Mouse (Mus musculus) lung, postnatal 36 days (tissue): ENCODE data around the gene Pfn1.

Source experiments
- DNase-seq: peaks from one replicate; pipeline ENCODE4 v3.0.0; 2022; ENCODE audit warnings: mixed read lengths

The Pfn1 gene

GRCm38 (mm10) chr11:70630129-70630528 lies 24.3 kb downstream of the Pfn1 start:
- DNase-seq = no peak

DNA sequence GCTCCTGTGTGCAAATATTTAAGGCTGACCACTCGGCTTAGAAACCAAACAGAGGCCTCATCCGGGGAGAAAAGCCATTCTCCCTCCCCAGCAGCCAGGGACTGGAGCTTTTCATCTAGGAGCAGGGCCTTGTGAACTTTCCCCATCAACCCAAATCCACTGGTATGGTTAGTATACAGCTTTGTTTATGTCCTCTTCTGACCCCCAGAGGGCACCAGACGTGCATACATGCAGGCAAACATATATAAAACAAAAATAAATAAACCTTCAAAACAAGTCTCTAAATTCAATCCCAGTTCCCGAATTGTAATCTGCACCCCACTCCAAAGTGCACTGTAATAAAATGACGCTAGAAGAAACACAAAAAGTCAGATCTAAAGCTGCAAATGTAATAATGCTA lies 24.9 kb downstream of the Pfn1 start:
- DNase-seq = peak; percentile 51

GRCm38 (mm10) chr11:70628431-70628830 lies 26.0 kb downstream of the Pfn1 start:
- no peak for DNase-seq

DNA sequence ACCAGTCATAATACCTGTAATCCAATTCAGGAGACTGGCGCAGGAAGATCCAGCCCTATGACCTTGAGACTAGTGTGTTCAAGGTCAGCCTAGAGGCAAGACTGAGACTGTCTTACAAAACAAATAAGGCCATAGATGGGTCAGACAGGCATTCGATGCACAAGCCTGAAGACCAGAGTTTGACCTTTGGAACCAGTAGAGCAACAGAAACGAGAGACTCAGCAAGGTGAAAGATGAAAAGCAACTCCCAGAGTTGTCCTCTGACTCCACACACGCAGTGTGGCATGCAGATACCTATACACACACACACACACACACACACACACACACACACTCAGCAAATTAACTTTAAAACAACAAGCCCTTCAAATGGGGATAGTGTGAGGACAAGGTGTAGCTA lies 27.6 kb downstream of the Pfn1 start:
- DNase-seq = no peak

DNA sequence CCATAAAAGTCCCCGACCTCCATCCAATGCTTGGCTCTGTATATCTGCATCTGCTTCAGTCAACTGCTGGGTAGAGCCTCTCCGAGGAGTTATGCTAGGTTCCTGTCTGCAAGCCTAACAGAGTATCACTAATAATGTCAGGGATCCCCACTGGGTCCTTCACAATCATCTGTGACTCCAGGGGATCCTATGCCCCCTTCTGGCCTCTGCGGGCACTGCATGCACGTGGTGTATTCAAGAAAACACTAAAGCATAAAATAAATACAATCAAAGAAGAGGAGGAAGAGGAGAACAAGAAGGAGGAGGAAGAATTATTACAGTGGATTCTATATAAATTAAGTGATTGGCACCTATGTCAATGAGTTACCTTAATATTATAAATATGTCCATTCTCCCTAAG lies 29.0 kb downstream of the Pfn1 start:
- DNase-seq = peak; percentile 72

DNA sequence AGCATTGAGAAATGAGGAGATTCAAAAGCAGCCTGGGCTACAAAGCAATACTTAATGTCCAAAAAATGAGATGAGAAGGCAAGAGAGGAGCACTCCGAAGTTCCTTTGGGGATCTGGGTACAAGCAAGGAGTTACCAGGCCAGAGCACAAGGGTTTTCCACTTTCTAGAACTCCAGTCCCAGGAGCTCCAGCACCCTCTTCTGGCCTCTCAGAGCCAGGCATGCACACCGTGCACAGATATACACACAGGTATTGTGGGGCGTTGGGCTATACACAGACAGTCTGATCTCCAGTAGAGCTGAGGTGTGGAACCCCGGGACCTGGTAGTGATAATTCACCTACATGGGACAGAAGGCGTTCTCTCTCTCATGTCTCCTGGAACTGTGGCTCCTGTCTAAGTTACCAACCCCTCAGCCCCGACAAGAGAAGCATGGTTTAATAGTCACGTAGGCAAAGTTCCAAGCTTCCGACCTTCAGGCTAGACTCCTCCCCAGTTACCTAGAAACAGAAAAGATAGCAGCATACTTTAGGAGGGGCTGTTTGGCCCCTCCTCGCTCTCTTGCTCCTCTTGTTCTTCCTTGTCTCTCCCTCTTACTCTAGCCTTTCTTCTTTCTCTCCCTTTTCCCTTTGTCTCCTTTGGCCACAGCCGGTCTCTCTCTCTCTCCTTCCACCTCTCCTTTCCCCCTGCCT lies 31.2 kb downstream of the Pfn1 start:
- no peak for DNase-seq

DNA sequence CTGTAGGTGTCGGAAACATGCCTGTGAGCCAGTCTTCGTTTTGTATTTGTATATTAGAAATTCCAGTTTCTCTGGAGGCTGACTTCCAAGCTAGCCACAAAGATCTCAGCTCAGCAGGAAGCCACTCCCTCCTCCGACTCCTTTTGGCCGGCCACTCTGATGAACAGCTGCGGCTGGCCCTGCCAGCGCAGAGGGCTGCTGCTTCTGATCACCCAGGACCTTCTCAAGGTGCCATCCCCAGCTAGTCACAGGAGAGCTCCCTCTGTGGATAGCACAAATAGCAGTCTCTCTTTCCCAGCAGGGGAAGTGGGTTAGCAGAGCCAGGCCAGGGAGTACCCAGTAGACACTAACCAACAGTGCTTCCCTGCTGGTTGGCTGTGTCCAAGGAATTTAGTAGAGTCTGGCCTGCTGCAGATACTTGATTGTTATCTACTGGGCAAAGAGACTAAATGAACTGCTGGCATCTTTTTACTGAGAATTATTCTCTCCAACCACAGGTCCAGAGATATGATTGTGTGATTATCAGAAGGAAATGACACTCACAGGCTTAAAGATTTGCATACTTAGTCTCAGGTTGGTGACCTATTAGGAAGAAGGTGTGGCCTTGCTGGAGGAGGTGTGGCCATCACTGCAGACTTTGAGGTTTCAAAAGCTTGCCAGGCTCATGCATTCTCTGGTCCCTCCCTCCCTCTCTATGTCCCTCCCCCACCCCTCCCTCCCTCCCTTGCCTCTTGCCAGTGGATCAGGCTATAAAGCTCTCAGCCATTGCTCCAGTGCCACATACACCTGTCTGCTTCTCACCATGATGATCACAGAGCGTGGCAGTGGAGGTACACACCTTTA lies 32.3 kb downstream of the Pfn1 start:
- peak; percentile 35 for DNase-seq

- DNase-seq = no peak
Observed at GRCm38 (mm10) chr11:70619101-70619500, 35.3 kb downstream of the Pfn1 start, which contains the start of gene Chrne. Gene Chrne, minus strand, starts transcription at chr11:70619216.

DNA sequence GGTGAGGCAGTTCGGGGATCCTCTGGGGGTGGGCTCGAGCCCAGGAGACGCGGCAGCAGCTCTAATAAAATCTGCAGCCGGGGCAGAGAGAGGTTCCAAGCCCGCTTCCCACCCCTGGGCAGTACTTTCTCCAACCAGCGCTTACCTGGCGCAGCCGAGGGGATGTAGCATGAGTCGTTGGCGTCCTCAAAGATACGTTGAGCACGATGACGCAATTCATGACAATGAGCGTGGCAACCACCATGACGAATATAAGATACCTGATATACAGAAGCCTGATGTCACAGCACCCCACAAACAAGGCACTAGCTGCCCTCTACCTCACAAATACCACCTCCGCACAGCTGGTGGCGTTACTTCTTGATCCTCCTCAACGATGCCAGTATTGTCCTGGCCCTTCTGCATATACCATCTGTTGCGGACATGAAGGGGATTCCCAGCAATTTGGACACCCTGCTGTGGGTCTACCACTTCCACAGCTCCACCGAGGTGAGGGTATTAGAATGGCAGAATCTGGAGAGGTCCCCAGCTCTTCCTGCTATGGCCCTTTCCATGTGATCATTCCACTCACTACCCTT lies 38.8 kb downstream of the Pfn1 start, which contains the start of gene 4930544D05Rik:
TSS of gene 4930544D05Rik (plus strand) at position 333 of the 578 bp plus-strand sequence.
- DNase-seq = no peak

DNA sequence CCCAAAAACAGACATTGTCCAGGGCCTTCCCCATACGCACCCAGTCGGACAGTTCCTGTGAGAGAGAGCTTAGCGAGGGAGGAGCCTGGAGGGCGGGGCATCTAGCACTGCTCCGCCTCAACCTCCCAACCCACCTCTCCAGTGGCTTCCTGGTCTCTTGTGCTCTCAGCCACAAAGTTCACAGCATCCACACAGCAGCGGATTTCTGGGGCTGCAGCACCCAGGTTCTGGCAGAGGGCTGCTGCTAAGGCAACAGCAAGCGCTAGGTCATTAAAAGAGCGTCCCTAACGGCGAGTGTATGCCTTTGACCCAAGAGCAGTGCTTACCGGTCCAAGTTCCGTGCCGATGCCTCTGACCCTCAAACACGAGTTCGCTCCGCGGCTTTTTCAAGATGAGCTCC lies 39.4 kb downstream of the Pfn1 start:
- peak; percentile 89 for DNase-seq

DNA sequence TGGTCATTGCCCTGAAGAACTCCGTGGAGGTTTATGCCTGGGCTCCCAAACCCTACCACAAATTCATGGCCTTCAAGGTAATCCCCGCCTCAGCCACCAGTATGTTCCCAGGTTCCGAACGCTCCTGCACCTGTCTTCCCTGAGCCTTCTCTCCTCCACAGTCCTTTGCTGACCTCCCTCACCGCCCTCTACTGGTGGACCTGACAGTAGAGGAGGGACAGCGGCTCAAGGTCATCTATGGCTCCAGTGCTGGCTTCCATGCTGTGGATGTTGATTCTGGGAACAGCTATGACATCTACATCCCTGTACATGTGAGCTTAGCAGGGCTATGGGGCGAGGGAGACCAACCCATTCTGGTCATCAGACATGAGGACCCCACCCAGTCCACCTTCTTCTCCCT lies 41.9 kb downstream of the Pfn1 start:
- no peak for DNase-seq

GRCm38 (mm10) chr11:70610752-70611151 lies 43.7 kb downstream of the Pfn1 start:
- no peak for DNase-seq

DNA sequence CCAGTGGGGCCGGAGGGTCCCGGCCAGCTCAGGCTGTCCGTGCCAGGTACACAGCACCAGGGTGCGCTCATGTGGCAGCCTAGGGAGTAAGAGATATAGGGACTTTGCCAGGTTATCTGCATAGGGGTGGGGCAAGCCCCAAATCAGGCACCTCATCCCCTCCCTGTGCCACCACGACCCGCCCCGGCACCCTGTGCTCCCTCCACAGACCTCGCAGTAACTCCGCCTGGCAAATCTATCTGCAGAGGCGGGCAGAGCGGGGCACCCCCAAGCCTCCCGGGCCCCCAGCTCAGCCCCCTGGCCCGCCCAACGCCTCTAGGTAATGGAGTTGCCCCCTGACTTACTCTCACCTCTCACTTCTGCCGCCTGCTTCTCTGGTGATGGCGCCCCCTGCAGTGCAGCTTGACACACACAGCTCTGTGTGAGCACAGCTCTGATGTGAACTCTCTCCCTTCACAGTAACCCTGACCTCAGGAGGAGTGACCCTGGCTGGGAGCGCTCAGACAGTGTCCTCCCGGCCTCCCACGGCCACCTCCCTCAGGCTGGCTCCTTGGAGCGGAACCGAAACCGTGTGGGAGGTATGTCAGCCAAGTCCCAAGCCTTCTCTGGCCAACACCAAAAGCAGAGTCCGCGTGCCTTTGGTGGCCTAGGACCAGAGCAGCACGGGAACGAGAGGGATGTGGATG lies 45.9 kb downstream of the Pfn1 start:
- peak; percentile 47 for DNase-seq

DNA sequence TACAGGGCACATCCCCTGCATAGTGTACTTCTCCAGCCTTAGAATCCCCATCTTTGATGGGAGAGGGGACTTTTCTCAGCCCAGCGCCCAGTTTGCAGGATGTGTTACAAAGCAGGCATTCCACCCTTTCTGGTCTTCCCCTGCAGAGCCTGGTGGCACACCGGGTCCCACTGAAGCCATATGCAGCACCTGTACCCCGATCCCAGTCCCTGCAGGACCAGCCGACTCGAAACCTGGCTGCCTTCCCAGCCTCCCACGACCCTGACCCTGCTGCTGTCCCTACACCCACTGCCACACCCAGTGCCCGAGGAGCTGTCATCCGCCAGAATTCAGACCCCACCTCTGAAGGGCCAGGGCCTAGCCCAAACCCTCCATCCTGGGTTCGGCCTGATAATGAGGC lies 46.8 kb downstream of the Pfn1 start:
- no peak for DNase-seq

GRCm38 (mm10) chr11:70606717-70607116 lies 47.7 kb downstream of the Pfn1 start:
- DNase-seq = no peak

GRCm38 (mm10) chr11:70605024-70605566 lies 49.3 kb downstream of the Pfn1 start:
- peak; percentile 91 for DNase-seq
